Mouse (Mus musculus): ENCODE measurements around the gene Cars.
"Not testable (repeated sequence)": the region's sequence is repeated elsewhere in the genome, so short reads cannot be mapped to it uniquely, and the experiment has no call there.

The Cars gene

GRCm38 (mm10) chr7:143587586-143587985 lies 12.3 kb downstream of the Cars start:
- no peak for DNase-seq (ENCODE audit: low spot score)

DNA sequence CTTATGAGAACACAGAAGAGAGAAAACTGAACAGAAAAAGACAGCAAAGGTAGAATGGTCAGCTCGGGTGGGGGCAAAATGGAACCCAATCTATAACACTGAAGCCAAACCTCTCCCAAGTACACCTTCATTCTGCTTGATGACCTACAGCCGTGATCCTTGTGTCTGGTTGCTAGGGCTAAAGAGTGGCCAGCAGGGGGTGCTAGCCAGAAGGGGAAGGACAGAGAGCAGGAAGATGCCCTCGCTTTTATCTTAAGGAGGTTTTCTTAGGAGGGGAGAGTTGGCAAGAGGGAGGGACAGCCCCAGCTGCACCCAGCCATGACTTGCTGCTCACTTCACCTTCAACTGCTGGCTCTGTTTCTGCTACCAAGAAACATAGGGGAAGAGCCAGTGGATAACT lies 15.9 kb downstream of the Cars start:
- DNase-seq (ENCODE audit: low spot score): peak; percentile 57

DNA sequence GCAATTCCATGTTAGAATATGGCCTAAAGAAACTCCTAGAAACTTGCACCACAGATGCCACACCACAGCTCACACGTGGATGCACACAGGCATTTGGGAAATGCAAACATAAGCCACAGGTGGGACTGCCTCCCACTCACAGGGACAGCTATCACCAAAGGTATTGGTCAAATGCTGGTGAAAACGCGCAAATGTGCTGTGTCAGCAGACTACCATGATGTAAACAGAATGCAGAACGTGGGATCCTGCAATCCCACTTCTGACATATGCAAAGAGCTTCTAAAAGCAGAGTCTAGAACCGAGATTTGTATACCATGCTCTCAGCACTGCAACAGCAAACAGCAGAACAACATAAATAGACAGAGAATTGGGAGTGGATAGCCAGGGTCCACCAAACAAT lies 16.9 kb downstream of the Cars start:
- no peak for DNase-seq (ENCODE audit: low spot score)

GRCm38 (mm10) chr7:143575751-143576150 lies 24.1 kb downstream of the Cars start:
- DNase-seq (ENCODE audit: low spot score): no peak

DNA sequence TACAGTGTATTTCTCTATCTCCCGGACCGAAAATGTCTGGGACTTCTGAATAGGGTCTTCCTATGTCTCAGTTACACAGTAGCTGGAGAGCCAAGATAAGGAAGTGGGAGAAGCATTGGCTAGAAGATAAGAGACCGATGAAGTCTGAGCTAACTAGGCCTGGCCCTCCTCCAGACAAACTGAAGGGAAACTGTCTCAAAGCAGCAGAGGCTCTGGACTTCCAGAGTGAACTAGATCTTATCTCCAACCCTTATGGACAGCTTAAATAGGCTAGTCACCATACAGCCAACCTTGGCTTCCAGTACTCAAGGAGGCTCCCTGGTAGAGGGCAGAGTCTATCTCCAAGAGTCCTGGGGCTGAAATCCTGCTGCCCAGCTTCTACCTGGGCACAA lies 34.2 kb downstream of the Cars start:
- no peak for DNase-seq (ENCODE audit: low spot score)

- DNase-seq (ENCODE audit: low spot score): no peak
Observed at GRCm38 (mm10) chr7:143565015-143565647, 34.8 kb downstream of the Cars start.

GRCm38 (mm10) chr7:143563787-143564186 lies 36.1 kb downstream of the Cars start:
- DNase-seq (ENCODE audit: low spot score): no peak

- no peak for DNase-seq (ENCODE audit: low spot score)
Observed at GRCm38 (mm10) chr7:143557616-143558015, 42.3 kb downstream of the Cars start.

DNA sequence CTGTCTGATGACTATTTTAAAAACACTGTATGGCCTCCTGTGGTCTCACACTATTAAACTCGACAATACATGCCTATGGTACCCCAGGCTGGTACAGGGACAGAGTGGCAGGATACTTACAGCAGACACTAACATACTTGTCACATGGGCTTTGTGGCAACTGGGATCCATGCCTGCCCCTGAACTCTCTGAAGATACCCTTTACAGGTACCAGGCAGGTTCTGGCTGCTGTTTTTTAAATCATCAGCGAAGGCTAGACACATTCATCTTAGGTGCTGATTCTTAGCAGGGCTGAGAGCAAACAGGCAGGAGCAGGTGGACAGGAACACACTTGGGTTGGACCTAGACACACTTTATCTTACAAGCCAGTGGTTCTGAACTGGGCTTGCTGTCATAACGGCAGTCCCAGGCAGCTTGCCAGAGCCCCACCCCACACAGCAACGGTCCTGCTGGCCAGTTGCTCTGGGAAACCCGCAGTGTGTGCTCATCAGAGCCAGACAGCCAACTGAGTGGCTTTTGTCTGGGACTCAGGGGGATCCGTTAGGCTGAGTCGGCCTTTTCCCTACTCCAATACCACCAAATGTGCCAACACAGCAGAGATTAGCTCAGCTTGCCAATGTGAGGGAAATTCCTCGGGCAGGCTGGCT lies 42.8 kb downstream of the Cars start:
- DNase-seq (ENCODE audit: low spot score): peak; percentile 19

DNA sequence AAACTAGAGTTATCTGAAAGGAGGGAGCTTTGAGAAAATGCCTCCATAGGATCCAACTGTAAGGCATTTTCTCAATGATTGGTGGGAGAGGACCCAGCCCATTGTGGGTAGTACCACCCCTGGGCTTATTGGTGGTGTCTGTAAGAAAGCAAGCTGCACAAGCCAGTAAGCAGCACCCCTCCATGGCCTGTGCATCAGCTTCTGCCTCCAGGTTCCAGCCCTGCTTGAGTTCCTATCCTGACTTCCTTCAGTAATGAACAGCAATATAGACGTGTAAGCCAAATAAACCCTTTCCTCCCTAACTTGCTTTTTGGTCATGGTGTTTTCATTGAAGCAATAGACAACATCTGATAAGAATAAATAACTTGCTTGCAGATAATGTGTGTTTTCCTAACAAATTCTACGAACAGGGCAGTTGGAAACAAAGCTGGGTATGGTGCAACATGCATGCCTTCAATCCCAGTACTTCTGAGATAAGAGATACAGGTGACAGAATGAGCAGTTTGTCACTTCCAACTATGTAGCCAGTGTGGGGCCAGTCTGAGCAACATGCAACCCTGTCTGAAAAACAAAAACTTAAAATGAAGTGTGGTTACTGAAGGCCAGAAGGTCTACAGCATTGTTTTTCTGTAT lies 50.2 kb downstream of the Cars start:
- DNase-seq (ENCODE audit: low spot score): no peak

- DNase-seq (ENCODE audit: low spot score): peak; percentile 98
Observed at GRCm38 (mm10) chr7:143548976-143549457, 50.9 kb downstream of the Cars start, which contains the start of gene Nap1l4. TSS of gene Nap1l4 (minus strand) at chr7:143549106.

GRCm38 (mm10) chr7:143548231-143548961 lies 51.5 kb downstream of the Cars start:
- peak; percentile 56 for DNase-seq (ENCODE audit: low spot score)

DNA sequence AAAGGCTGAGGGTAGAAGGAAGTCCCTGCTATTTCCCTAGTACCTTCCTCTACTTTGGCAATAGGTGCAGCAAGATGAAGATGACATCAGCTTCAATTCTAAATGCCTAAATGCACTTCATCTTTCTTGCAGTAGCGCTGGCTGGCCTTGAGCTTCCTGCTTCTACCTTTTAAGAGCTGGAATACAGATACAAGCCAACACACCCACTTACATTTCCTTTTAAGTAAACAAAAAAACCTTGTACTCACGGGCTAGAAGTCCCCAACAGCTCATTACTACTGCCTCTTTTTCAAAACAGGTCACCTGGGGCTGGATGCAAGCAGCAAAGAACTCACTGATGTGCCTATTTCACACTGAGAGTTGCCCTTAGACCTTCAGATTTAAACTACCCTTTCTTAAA lies 53.3 kb downstream of the Cars start:
- peak; percentile 16 for DNase-seq (ENCODE audit: low spot score)

DNA sequence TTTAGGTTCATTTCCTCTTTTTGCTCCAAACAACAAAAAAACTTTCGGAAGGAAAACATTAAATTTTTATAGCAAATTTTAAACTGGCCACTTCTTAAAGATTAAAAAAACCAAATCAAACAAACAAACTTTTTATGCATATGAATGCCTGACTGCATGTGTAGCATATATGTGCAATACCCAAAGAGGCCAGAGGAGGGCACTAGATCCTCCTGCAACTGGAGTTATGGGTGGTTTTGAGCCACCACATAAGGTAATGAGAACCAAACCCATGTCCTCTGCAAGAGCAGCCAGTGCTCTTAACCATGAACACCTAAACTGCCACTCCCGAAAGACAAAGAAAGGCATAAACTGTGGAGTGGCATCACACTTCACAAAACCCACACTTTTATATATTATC lies 55.5 kb downstream of the Cars start:
- no peak for DNase-seq (ENCODE audit: low spot score)

GRCm38 (mm10) chr7:143538671-143539070 lies 61.2 kb downstream of the Cars start:
- no peak for DNase-seq (ENCODE audit: low spot score)

DNA sequence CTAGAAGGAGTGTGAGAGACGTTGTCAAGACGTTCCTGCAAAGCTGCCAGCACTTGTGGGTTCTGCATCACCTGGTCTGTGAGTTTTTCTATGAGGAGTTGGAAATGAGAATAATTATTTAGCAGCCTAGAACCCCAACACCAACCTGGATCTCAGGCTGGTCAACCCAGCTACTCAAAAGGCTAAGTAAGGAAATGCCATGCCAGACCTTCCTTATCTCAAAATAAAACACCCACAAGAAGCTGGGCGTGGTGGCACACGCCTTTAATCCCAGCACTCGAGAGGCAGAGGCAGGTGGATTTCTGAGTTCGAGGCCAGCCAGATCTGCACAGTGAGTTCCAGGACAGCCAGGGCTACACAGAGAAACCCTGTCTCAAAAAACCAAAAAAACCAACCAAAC lies 61.7 kb downstream of the Cars start:
- DNase-seq (ENCODE audit: low spot score): not testable (repeated sequence)

DNA sequence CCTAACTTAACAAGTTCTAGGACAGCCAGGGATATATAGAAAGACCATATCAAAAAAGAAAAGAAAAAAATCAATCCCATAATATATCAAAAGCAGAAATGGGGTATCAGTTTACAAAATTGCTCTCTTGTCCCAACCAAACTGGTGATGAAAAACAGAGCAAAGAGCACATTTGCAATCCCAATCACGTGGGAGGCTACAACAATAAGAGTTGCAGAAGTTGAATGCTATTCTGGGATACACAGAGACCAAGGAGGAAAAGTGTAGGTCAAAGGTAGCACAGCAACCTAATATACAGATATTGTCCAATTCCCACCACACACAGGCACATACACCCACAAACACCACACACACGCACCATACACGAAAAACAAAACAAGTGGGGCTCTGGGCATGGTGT lies 63.6 kb downstream of the Cars start:
- DNase-seq (ENCODE audit: low spot score): no peak

GRCm38 (mm10) chr7:143533284-143533683 lies 66.6 kb downstream of the Cars start:
- no peak for DNase-seq (ENCODE audit: low spot score)

DNA sequence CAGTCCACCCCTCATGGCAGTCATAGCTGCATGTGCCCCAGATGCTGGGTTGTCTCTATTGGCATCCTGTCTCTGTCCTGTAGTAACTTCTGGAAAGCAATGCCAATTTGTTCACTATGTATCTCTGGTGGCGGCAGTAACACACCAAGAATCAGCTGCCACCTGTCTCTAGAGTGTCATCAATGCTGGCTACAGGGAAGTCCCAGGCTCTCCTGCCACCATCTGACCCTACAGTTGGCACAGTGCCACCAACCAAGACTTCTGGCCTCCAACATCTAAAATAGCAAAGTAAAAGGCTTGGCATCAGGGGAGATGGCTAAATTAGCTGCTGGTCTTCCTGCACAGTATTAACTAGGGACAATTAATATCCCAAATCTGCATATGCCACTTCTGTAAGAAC lies 67.5 kb downstream of the Cars start:
- no peak for DNase-seq (ENCODE audit: low spot score)

GRCm38 (mm10) chr7:143519333-143519732 lies 80.6 kb downstream of the Cars start:
- no peak for DNase-seq (ENCODE audit: low spot score)

DNA sequence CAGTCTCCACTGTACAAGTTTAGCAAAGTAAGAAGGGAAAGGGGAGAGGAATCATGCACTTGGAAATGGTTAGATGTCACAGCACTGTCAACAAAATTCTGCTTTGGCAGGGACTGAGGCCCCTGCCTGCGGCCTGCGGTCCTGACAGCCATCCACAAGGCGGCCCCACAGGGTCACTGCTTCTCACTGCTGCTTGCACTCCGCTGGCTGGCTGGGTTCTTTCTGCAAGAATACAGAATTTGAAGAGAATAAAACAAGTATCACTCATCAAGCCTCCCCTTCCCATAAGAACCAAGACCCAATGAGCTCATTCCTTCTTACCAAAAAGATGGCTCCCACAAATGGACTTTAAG lies 85.5 kb downstream of the Cars start:
- DNase-seq (ENCODE audit: low spot score): no peak

DNA sequence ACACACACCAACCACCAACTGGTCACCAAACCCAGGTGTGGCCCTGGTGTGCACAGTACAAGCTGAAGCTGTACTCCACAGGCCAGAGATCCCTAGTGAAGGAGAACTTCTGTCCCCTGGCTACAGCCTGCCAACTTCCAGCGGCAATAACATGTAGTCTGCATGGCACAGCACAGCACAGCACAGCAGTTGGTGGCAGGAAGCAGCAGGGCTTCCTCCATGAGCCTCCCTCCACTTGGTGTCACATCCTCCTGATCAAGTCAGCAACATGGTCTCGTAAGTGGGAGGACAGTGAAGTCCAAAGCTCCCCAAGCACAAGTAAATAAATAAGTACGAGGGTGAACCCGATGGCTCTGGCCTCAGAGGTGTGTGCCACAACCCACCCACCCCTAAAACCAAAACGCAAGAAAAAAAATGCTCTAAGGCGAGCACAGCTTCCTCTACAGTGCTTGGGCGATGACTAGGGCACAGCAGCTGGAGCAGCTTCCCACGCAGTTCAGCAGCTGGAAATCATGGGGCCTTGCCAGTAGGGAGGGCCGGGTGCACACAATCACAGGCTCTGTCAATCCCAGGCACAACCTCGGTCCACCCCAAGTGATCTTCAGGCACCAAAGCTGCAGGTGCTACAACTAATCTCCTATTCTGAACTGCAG lies 86.0 kb downstream of the Cars start:
- DNase-seq (ENCODE audit: low spot score): peak; percentile 29
